19 mouse cellular contexts compared by ENCODE assay signal in the genomic region with DNA sequence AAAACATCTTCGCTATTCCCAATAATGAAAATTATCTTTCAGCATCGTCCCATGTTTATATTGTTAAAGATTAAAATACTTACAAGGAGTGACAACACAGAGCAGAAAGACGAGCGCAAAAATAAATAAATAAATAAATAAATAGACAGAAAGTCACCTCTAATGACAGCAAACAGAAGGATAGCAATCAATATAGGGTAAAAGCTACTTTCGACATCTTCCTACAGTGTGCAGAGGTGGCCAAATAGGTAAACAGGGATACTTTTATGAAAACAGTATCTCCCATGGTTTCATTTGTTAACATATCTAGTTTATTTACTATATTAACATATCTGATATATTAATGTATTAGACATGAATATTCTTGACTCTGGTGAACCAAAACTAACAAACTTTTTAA. TPM values are rescaled to one million over a fixed set of nuclear protein-coding genes. Genes with fewer than 3 reads are reported as not detected.
"Had no signal": no experiment of that assay in that cellular context is flagged by ENCODE, and none has a peak within 500 bp of the region (broad histone marks: within the 10 kb centered on the region; RNA-seq: fewer than 3 reads in every experiment).

No protein-coding gene starts in this region.

- H3K9ac ChIP-seq: neural tube, embryonic 13.5 days; neural tube, embryonic 15.5 days; stomach, embryonic 15.5 days had no signal

- H3K27me3 ChIP-seq: neural tube, embryonic 13.5 days; neural tube, embryonic 15.5 days; stomach, embryonic 15.5 days had no signal

- H3K36me3 ChIP-seq: neural tube, embryonic 13.5 days; neural tube, embryonic 15.5 days; stomach, embryonic 15.5 days had no signal

- H3K27ac ChIP-seq: neural tube, embryonic 13.5 days; neural tube, embryonic 15.5 days; stomach, embryonic 15.5 days; stomach, postnatal 0 days had no signal

- H3K4me3 ChIP-seq: neural tube, embryonic 13.5 days; neural tube, embryonic 15.5 days; stomach, embryonic 15.5 days had no signal

- H3K4me2 ChIP-seq: neural tube, embryonic 13.5 days; neural tube, embryonic 15.5 days; stomach, embryonic 15.5 days had no signal

- H3K4me1 ChIP-seq: neural tube, embryonic 15.5 days had no signal

- DNase-seq: retina, postnatal 1 day; right cerebral cortex, adult 18-20 months; right cerebral cortex, postnatal 14 days; right cerebral cortex, postnatal 25 days; right cerebral cortex, postnatal 4 days; spleen, adult 18-20 months; thymus, adult 18-20 months; thymus, adult 2 months; thymus, postnatal 14 days; thymus, postnatal 25 days; thymus, postnatal 36 days; thymus, postnatal 4 days had no signal

- H3K9me3 ChIP-seq: neural tube, embryonic 13.5 days; neural tube, embryonic 15.5 days; stomach, embryonic 15.5 days had no signal

RNA-seq across cellular contexts. Expression of a gene that starts 34.9 kb away (rescaled TPM):
- total RNA-seq: neutrophil, adult 5-6 weeks had no signal
- polyA plus RNA-seq: neural tube, embryonic 14.5 days; spleen, adult 2 months had no signal
